Mouse (Mus musculus) testis, adult 2 months (tissue): ENCODE results near the gene Fxn. TPM values are rescaled to one million over a fixed set of nuclear protein-coding genes. Genes with fewer than 3 reads are reported as not detected.

ENCODE experiments used
- H3K27ac ChIP-seq: fragments of 200-500 bp; 2 replicates; pipeline ENCODE4 v1.5.1; 2012; ENCODE audit warnings: low read depth, low read length; ENCODE audit not compliant: control insufficient read depth, insufficient read depth
- H3K27me3 ChIP-seq: fragments of 200-500 bp; 2 replicates; pipeline ENCODE4 v1.6.1; 2012; ENCODE audit warnings: mild to moderate bottlenecking, low read length, moderate library complexity; ENCODE audit not compliant: control insufficient read depth, insufficient read depth
- H3K36me3 ChIP-seq: fragments of 200-500 bp; 2 replicates; pipeline ENCODE4 v1.6.1; 2012; ENCODE audit warnings: mild to moderate bottlenecking, low read length; ENCODE audit not compliant: control insufficient read depth, insufficient read depth
- H3K4me1 ChIP-seq: fragments of 200-500 bp; 2 replicates; pipeline ENCODE4 v1.6.1; 2012; ENCODE audit warnings: low read length; ENCODE audit not compliant: control insufficient read depth, insufficient read depth
- H3K4me3 ChIP-seq: fragments of 200-500 bp; 2 replicates; pipeline ENCODE4 v1.5.1; 2012; ENCODE audit warnings: low read depth, mild to moderate bottlenecking, low read length, moderate library complexity, mixed read lengths; ENCODE audit not compliant: control insufficient read depth
- CTCF ChIP-seq: fragments of 200-500 bp; IDR thresholded peaks from 2 replicates; pipeline ENCODE4 v1.5.1; 2012; ENCODE audit warnings: low read depth, mild to moderate bottlenecking, inconsistent platforms, low read length, moderate library complexity; ENCODE audit not compliant: control insufficient read depth, insufficient read depth, insufficient replicate concordance
- POLR2A ChIP-seq: fragments of 200-500 bp; IDR thresholded peaks from 2 replicates; pipeline ENCODE4 v1.6.1; 2012; ENCODE audit warnings: low read depth, mild to moderate bottlenecking, inconsistent platforms, low read length, moderate library complexity; ENCODE audit not compliant: control insufficient read depth
- polyA plus RNA-seq: library from polyadenylated mRNA; depleted of rRNA; stranded (reverse); fragments of >200 nt; gene quantifications from 2 replicates; pipeline ENCODE4 v1.2.3, GENCODE M21; 2012; rRNA removed

Fxn gene
- polyA plus RNA-seq, result 5.1 and 5.6 TPM in 2 replicates

DNA sequence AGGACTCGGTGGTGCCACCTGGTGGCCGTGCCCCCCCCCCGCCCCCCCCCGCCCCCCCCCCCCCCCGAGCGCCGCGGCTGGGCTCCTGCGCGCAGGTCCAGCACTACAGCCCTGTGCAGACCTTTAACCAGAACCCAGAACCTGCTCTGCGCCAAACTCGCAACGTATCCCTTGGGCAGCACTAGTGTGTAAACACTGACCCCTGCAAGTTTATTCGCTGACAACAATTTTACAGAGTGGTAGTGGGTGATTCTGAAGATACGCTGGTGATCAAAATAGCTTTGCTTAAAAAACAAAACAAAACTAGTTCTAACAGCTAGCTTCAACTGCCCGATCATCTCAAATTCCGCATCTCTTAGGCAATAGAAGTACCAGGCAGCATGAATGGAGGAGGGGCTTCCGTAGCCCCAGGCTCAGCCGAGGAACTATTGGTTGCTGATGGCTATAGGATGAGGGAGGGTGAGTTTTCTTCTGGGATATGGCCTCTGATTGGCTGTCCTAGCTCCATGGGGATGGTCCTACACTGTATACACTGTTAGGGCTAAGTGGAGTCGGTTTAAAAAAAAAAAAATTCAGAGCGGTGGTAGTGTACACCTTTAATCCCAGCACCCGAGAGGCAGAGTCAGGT is at the start of gene Fxn:
Gene Fxn, minus strand, starts transcription at position 5 of the 628 bp plus-strand sequence.
- Histone ChIP-seq H3K4me3 (peak within 1 kb of the TSS; percentile 98), H3K36me3 (no peaks in the 10 kb centered on the region), H3K27ac (peak within 1 kb of the TSS; percentile 75), H3K4me1 (peaks cover 9% of the 10 kb centered on the region), H3K27me3 (no peaks in the 10 kb centered on the region)
- TF ChIP-seq POLR2A, result no peak
- TF ChIP-seq CTCF, result no peak

DNA sequence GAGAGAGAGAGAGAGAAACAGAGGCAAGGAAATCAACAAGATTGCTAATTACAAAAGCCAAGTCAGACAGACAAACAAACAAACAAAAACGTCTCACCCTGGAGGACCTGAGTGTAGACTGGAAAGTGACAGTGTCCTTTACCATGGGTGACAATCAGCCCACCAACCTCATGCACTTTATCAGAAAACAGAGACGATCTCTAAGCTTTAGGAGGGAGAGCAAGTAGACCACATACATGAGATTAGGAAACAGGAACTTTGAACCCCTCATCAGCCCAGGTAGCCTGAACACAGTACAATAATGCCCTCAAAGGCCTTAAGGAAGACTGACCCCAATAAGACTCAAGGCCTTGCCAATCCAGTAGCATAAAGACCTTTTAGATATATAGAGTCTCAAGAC is 47.5 kb upstream of the Fxn start:
- TF ChIP-seq CTCF (no peak), POLR2A (no peak)
- no peaks in the 10 kb centered on the region for H3K4me1 ChIP-seq
- H3K27me3 ChIP-seq, result no peaks in the 10 kb centered on the region
- no peaks in the 10 kb centered on the region for H3K36me3 ChIP-seq
- no peak overlapping the region for H3K4me3 ChIP-seq
- H3K27ac ChIP-seq, result no peak overlapping the region

DNA sequence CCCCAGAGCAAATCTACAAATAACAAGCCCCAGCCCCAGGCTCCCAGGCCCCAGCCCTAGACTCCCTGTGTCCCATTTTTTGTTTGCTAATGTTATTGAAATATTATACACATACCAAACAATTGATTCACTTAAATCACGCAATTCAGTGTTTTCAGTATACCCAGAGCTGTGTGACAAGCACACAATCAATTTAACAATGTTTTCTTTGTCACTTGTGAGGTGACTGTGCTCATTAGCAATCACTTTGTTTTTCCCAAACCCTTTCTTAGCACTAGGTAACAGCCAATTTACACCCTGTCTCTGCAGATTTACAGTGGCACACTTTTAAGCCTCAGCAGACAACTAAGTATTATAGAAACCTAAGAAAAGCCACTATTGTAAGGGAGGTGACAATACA is 46.6 kb upstream of the Fxn start:
- H3K27ac ChIP-seq, result no peak overlapping the region

DNA sequence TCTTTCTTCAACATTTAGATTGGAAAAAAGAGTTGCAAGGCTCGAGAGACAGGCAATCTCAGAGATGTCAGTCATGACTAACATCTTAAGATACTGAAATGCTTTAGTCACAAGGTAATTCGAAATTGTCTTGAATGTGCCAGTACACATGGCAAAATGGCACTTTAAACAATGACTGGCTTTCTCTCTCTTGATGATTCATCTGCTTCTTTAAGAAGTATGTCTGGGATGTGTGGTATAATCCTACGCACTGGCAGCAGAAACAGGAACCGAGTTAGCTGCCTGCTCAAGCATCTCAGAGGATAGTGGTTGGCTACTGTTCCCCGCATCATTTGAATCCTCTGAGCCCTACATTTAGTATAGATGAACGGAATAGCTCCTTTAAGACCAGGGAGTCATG is 45.3 kb upstream of the Fxn start:
- Histone ChIP-seq H3K4me3 (no peak overlapping the region), H3K27me3 (no peaks in the 10 kb centered on the region), H3K36me3 (no peaks in the 10 kb centered on the region), H3K27ac (no peak overlapping the region), H3K4me1 (no peaks in the 10 kb centered on the region)
- TF ChIP-seq CTCF (no peak), POLR2A (no peak)

More for the DNA sequence above, 46.6 kb upstream of the Fxn start:
- H3K36me3 ChIP-seq, result no peaks in the 10 kb centered on the region
- TF ChIP-seq CTCF (no peak), POLR2A (no peak)
- H3K4me3 ChIP-seq, result no peak overlapping the region
- H3K4me1 ChIP-seq, result no peaks in the 10 kb centered on the region
- H3K27me3 ChIP-seq, result no peaks in the 10 kb centered on the region

DNA sequence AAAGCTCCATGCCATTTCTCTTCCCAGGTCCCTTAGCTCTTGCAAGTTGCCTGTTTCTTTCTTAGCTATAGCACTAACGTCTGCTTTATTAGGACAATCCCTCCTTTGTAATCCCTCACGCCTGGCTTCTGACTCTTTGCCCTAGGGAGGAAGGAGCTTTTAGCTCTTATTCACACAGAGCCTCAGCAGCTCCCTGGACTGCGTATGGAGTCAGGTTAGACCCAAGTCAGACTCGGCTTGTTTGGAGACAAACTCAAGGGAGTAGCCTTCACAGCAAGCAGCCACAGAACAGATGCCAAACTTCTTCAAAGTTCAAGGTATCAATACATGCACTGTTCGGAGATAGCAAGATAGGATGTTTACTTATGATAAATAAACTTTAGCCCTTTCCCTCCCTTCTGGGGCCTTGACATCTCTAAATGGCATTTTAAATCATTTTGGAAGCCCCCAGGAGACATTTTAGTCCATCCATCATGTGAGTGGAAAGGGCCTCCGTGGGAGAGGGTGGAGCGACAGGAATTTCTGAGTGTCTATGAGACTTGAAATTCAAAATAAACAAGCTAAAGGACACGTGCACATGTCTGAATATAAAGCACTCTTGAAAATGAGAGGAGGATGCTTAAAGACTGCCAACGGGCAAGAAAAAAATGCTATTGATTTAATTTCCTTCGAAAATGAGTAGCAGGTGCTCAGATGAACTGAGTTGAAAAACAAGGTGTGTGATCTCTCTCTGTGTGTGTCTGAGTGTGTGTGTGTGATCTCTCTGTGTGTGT is 43.6 kb upstream of the Fxn start:
- no peak for TF ChIP-seq CTCF
- no peak for TF ChIP-seq POLR2A
- no peaks in the 10 kb centered on the region for H3K36me3 ChIP-seq
- H3K4me1 ChIP-seq, result no peaks in the 10 kb centered on the region
- H3K27ac ChIP-seq, result peak overlapping the region; percentile 48
- H3K27me3 ChIP-seq, result no peaks in the 10 kb centered on the region
- no peak overlapping the region for H3K4me3 ChIP-seq

DNA sequence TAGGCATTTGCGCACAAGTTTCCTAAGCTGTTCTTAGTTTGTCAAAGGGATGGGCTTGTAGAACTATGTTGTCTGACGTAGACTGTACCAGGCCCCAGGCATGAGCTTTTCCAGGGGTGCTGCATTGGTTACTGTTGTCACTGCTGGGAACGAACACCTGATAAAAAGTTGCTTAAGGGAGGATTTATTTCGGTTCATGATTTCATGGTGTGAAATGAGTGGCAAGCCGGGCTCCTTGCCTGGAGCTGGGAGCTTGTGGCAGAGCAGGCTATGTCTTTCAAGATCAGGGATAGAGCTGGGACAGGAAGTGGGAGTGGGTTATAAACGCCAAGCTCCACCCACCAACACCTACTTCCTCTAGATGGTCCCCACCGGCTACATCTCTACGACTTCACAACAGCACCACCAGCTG is 41.5 kb upstream of the Fxn start:
- TF ChIP-seq POLR2A (no peak), CTCF (no peak)
- Histone ChIP-seq H3K27ac (no peak overlapping the region), H3K36me3 (no peaks in the 10 kb centered on the region), H3K27me3 (no peaks in the 10 kb centered on the region), H3K4me3 (no peak overlapping the region), H3K4me1 (no peaks in the 10 kb centered on the region)

DNA sequence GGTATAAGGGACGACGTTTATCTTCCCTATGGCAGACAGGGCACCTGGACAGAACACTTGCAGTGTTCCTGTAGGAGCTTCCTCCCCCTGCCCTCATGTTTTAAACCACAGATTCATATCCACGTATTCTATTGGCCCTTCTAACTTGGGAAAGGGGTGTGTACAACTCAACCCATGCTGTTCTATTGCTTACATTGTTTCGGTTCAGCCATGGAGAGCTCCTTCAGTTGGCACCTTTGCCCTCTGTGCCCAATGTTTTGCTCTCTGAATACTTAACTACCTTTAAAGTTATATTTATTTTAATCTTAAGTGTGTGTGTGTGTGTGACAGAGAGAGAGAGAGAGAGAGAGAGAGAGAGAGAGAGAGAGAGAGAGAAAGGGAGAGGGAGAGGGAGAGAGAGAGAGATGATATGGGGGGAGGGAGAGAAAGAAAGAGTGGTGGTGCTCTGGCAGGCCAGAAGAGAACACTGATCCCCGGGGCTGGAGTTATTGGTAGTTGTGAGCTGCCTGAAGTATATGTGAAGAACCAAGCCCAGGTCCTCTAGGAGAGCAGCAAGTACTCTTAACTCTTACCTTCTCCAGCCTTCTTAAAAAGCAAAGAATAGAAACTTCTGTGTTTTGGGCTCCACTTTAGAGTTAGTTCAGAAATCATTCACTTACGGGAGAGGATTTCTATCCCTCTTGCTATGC is 41.0 kb upstream of the Fxn start:
- Histone ChIP-seq H3K4me1 (no peaks in the 10 kb centered on the region), H3K36me3 (no peaks in the 10 kb centered on the region), H3K4me3 (no peak overlapping the region), H3K27ac (no peak overlapping the region), H3K27me3 (no peaks in the 10 kb centered on the region)
- no peak for TF ChIP-seq CTCF
- no peak for TF ChIP-seq POLR2A
